Mouse (Mus musculus) hindbrain, embryonic 10.5 days (tissue): ENCODE data around the gene Olfr630. TPM values are rescaled to one million over a fixed set of nuclear protein-coding genes. Genes with fewer than 3 reads are reported as not detected.

Source experiments
- DNase-seq: peaks from one replicate; pipeline ENCODE4 v3.0.0-alpha.2; 2017; ENCODE audit warnings: low spot score
- H3K27ac ChIP-seq: fragments of 300-500 bp; sonication (generic); 2 replicates; pipeline ENCODE4 v1.5.1; 2016; ENCODE audit warnings: mild to moderate bottlenecking, moderate library complexity
- H3K27me3 ChIP-seq: fragments of 300-500 bp; sonication (generic); 2 replicates; pipeline ENCODE4 v1.6.1; 2016; ENCODE audit warnings: mild to moderate bottlenecking; ENCODE audit not compliant: poor library complexity, insufficient read depth, severe bottlenecking
- H3K36me3 ChIP-seq: fragments of 300-500 bp; sonication (generic); 2 replicates; pipeline ENCODE4 v1.6.1; 2016; ENCODE audit warnings: mild to moderate bottlenecking, moderate library complexity
- H3K4me1 ChIP-seq: fragments of 300-500 bp; sonication (generic); replicated peaks from 2 replicates; pipeline ENCODE4 v1.6.1; 2016; ENCODE audit warnings: mild to moderate bottlenecking
- H3K4me3 ChIP-seq: fragments of 300-500 bp; sonication (generic); 2 replicates; pipeline ENCODE4 v1.5.1; 2016; ENCODE audit warnings: mild to moderate bottlenecking, moderate library complexity
- H3K9me3 ChIP-seq: fragments of 300-500 bp; sonication (generic); 2 replicates; pipeline ENCODE4 v1.6.1; 2016; ENCODE audit warnings: mild to moderate bottlenecking, moderate library complexity
- WGBS: fragments of 180-500 bp; shearing (Covaris S2); methylation state at CpG from one replicate; pipeline ENCODE4 v1.1.7; 2016; 5-methylcytosine and 5-hydroxymethylcytosine counted together
- polyA plus RNA-seq: library from polyadenylated mRNA; unstranded; fragments of >200 nt; fragmentation: Nextera tagmentation; extraction: Ambion mirVana; gene quantifications from 2 replicates; pipeline ENCODE4 v1.2.1, GENCODE M21; 2016

The Olfr630 gene
- polyA plus RNA-seq, 1 experiment from 2014 or later, result not detected

GRCm38 (mm10) chr7:103712024-103712423 is 45.1 kb downstream of the Olfr630 start:
- Histone ChIP-seq H3K4me1 (no peaks in the 10 kb centered on the region), H3K27ac (no peak overlapping the region), H3K4me3 (no peak overlapping the region), H3K36me3 (no peaks in the 10 kb centered on the region), H3K9me3 (no peaks in the 10 kb centered on the region), H3K27me3 (no peaks in the 10 kb centered on the region)
- no peak for DNase-seq
- 26% methylated on average over 2 of the region's 2 CpGs for WGBS

Other genes with a start within 250 kb of the Olfr630 start
- gene Olfr610, start 245.2 kb downstream of the Olfr630 start, polyA plus RNA-seq, result not detected in 2 replicates
- not detected in 2 replicates for gene Olfr611, start 236.5 kb downstream of the Olfr630 start, polyA plus RNA-seq
- gene Olfr612, start 214.6 kb downstream of the Olfr630 start, polyA plus RNA-seq, result not detected in 2 replicates
- gene Olfr613, start 209.3 kb downstream of the Olfr630 start, polyA plus RNA-seq, result not detected in 2 replicates
- gene Olfr615, start 201.3 kb downstream of the Olfr630 start, polyA plus RNA-seq, result not detected in 2 replicates
- gene Olfr616, start 188.2 kb downstream of the Olfr630 start, polyA plus RNA-seq, result not detected in 2 replicates
- not detected in 2 replicates for gene Olfr617, start 184.3 kb downstream of the Olfr630 start, polyA plus RNA-seq
- gene Olfr618, start 167.2 kb downstream of the Olfr630 start, polyA plus RNA-seq, result not detected in 2 replicates
- not detected in 2 replicates for gene Olfr619, start 156.8 kb downstream of the Olfr630 start, polyA plus RNA-seq
- gene Olfr620, start 144.8 kb downstream of the Olfr630 start, polyA plus RNA-seq, result not detected in 2 replicates
- gene Olfr622, start 114.6 kb downstream of the Olfr630 start, polyA plus RNA-seq, result not detected in 2 replicates
- not detected in 2 replicates for gene Olfr623, start 93.6 kb downstream of the Olfr630 start, polyA plus RNA-seq
- 0.03 TPM in 1 of 2 replicates, not detected in the other for gene Olfr624, start 86.1 kb downstream of the Olfr630 start, polyA plus RNA-seq
- gene Olfr625-ps1, start 74.6 kb downstream of the Olfr630 start, polyA plus RNA-seq, result not detected in 2 replicates
- not detected in 2 replicates for gene Olfr243, start 42.7 kb downstream of the Olfr630 start, polyA plus RNA-seq
- not detected in 2 replicates for gene Olfr628, start 27.0 kb downstream of the Olfr630 start, polyA plus RNA-seq
- gene Olfr629, start 12.4 kb downstream of the Olfr630 start, polyA plus RNA-seq, result not detected in 2 replicates
- gene Olfr69, start 14.3 kb upstream of the Olfr630 start, polyA plus RNA-seq, result not detected in 2 replicates
- not detected in 2 replicates for gene Olfr68, start 22.4 kb upstream of the Olfr630 start, polyA plus RNA-seq
- not detected in 2 replicates for gene Olfr67, start 34.5 kb upstream of the Olfr630 start, polyA plus RNA-seq
- gene Hbb-bt, start 56.7 kb upstream of the Olfr630 start, polyA plus RNA-seq, result 187 and 377 TPM in 2 replicates
- 78.1 and 116 TPM in 2 replicates for gene Hbb-bs, start 70.8 kb upstream of the Olfr630 start, polyA plus RNA-seq
- 0.63 TPM in 1 of 2 replicates, not detected in the other for gene Hbb-bh2, start 83.2 kb upstream of the Olfr630 start, polyA plus RNA-seq
- 3,568 and 4,570 TPM in 2 replicates for gene Hbb-bh1, start 85.8 kb upstream of the Olfr630 start, polyA plus RNA-seq
- gene Hbb-y, start 95.9 kb upstream of the Olfr630 start, polyA plus RNA-seq, result 8,684 and 9,134 TPM in 2 replicates
- gene Olfr66, start 128.9 kb upstream of the Olfr630 start, polyA plus RNA-seq, result not detected in 2 replicates
- not detected in 2 replicates for gene Olfr64, start 137.2 kb upstream of the Olfr630 start, polyA plus RNA-seq
- not detected in 2 replicates for gene Olfr65, start 146.2 kb upstream of the Olfr630 start, polyA plus RNA-seq
- not detected in 2 replicates for gene Olfr631, start 171.5 kb upstream of the Olfr630 start, polyA plus RNA-seq
- not detected in 2 replicates for gene Olfr632, start 177.0 kb upstream of the Olfr630 start, polyA plus RNA-seq
- not detected in 2 replicates for gene Olfr633, start 187.1 kb upstream of the Olfr630 start, polyA plus RNA-seq
- gene Olfr635, start 213.8 kb upstream of the Olfr630 start, polyA plus RNA-seq, result 0.03 TPM in 1 of 2 replicates, not detected in the other
- not detected in 2 replicates for gene Olfr638, start 241.4 kb upstream of the Olfr630 start, polyA plus RNA-seq